Mouse (Mus musculus): ENCODE data around the gene Slmap. TPM values are rescaled to one million over a fixed set of nuclear protein-coding genes. Genes with fewer than 3 reads are reported as not detected.
"Not testable (repeated sequence)": the region's sequence is repeated elsewhere in the genome, so short reads cannot be mapped to it uniquely, and the experiment has no call there.

Gene Slmap
- polyA plus RNA-seq, 1 experiment from 2014 or later = 28.9 TPM

GRCm38 (mm10) chr14:26525955-26526354 is 8.8 kb downstream of the Slmap start:
- Histone ChIP-seq H3K36me3 (ENCODE audit: control insufficient read depth, insufficient read depth, low read length) (0 out of 2 replicates have a peak, but pooled peaks cover 9% of the 10 kb centered on the region), H3K9ac (ENCODE audit: low read depth, low read length) (no peak overlapping the region), H3K4me3 (ENCODE audit: low read depth, low read length) (no peak overlapping the region), H3K27me3 (replicated peaks; ENCODE audit: control insufficient read depth, insufficient read depth, low read length) (no peaks in the 10 kb centered on the region), H3K4me1 (ENCODE audit: control insufficient read depth, insufficient read depth, low read length) (peaks cover 10% of the 10 kb centered on the region), H3K4me2 (ENCODE audit: low read depth, low read length) (no peak overlapping the region), H3K27ac (replicated peaks; ENCODE audit: low read depth, low read length) (no peak overlapping the region), H3K9me3 (ENCODE audit: control insufficient read depth, low read length) (no peaks in the 10 kb centered on the region)
- WGBS = 38% methylated on average over 3 of the region's 3 CpGs
- DNase-seq (ENCODE audit: low spot score) (no peak), ATAC-seq (ENCODE audit: low read depth) (no peak)

DNA sequence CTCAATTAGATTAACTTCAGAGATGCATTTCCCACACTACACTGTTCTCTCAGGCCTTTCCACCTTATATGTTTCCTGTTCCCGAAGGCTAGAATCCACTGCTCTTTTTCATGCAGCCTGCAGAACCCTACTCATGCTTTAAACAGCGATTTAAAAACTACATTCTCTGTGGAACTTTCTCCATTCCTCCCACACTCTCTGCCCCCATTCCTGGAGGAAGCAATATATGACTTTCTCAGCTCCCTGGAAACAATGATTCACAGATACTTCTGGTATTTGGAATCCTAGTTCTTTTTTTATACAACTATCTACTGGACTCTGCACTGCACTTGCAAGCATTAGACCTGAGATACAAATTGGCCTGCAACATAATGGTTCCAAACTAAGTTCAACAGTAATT is 11.6 kb downstream of the Slmap start:
- Histone ChIP-seq H3K36me3 (ENCODE audit: control insufficient read depth, insufficient read depth, low read length) (no peaks in the 10 kb centered on the region), H3K4me3 (ENCODE audit: low read depth, low read length) (no peak overlapping the region), H3K4me2 (ENCODE audit: low read depth, low read length) (no peak overlapping the region), H3K4me1 (ENCODE audit: control insufficient read depth, insufficient read depth, low read length) (no peaks in the 10 kb centered on the region), H3K27me3 (replicated peaks; ENCODE audit: control insufficient read depth, insufficient read depth, low read length) (no peaks in the 10 kb centered on the region), H3K9ac (ENCODE audit: low read depth, low read length) (no peak overlapping the region), H3K27ac (replicated peaks; ENCODE audit: low read depth, low read length) (no peak overlapping the region), H3K9me3 (ENCODE audit: control insufficient read depth, low read length) (no peaks in the 10 kb centered on the region)
- DNase-seq (ENCODE audit: low spot score) (no peak), ATAC-seq (ENCODE audit: low read depth) (no peak)
- WGBS = 70% methylated on average over 2 of the region's 2 CpGs

- WGBS = 91% methylated on average over 4 of the region's 4 CpGs
- Histone ChIP-seq H3K9ac (ENCODE audit: low read depth, low read length) (no peak overlapping the region), H3K4me3 (ENCODE audit: low read depth, low read length) (no peak overlapping the region), H3K36me3 (ENCODE audit: control insufficient read depth, insufficient read depth, low read length) (no peaks in the 10 kb centered on the region), H3K9me3 (ENCODE audit: control insufficient read depth, low read length) (no peaks in the 10 kb centered on the region), H3K27ac (replicated peaks; ENCODE audit: low read depth, low read length) (no peak overlapping the region), H3K27me3 (replicated peaks; ENCODE audit: control insufficient read depth, insufficient read depth, low read length) (no peaks in the 10 kb centered on the region), H3K4me2 (ENCODE audit: low read depth, low read length) (no peak overlapping the region), H3K4me1 (ENCODE audit: control insufficient read depth, insufficient read depth, low read length) (no peaks in the 10 kb centered on the region)
- DNase-seq (ENCODE audit: low spot score) (no peak), ATAC-seq (ENCODE audit: low read depth) (no peak)
These were observed 14.9 kb downstream of the Slmap start for GRCm38 (mm10) chr14:26519831-26520230.

GRCm38 (mm10) chr14:26517843-26518242 is 16.9 kb downstream of the Slmap start:
- 83% methylated on average over 4 of the region's 4 CpGs for WGBS
- no peak overlapping the region for H3K4me2 ChIP-seq (ENCODE audit: low read depth, low read length)
- no peaks in the 10 kb centered on the region for H3K27me3 ChIP-seq (replicated peaks; ENCODE audit: control insufficient read depth, insufficient read depth, low read length)
- H3K36me3 ChIP-seq (ENCODE audit: control insufficient read depth, insufficient read depth, low read length) = no peaks in the 10 kb centered on the region
- no peak overlapping the region for H3K27ac ChIP-seq (replicated peaks; ENCODE audit: low read depth, low read length)
- no peaks in the 10 kb centered on the region for H3K4me1 ChIP-seq (ENCODE audit: control insufficient read depth, insufficient read depth, low read length)
- H3K9ac ChIP-seq (ENCODE audit: low read depth, low read length) = no peak overlapping the region
- DNase-seq (ENCODE audit: low spot score) = no peak
- H3K4me3 ChIP-seq (ENCODE audit: low read depth, low read length) = no peak overlapping the region
- ATAC-seq (ENCODE audit: low read depth) = no peak
- no peaks in the 10 kb centered on the region for H3K9me3 ChIP-seq (ENCODE audit: control insufficient read depth, low read length)

DNA sequence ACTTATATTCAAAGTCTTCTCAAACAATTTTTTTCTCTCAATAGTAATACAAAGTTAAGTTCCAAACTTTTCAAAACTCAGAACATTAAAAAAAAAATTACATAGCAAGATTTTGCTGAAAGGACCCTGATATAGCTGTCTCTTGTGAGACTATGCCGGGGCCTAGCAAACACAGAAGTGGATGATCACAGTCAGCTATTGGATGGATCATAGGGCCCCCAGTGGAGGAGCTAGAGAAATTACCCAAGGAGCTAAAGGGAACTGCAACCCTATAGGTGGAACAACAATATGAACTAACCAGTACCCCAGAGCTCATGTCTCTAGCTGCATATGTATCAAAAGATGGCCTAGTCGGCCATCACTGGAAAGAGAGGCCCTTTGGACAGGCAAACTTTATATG is 18.5 kb downstream of the Slmap start:
- not testable (repeated sequence) for H3K36me3 ChIP-seq (ENCODE audit: control insufficient read depth, insufficient read depth, low read length); H3K4me2 ChIP-seq (ENCODE audit: low read depth, low read length); H3K27ac ChIP-seq (replicated peaks; ENCODE audit: low read depth, low read length); H3K9ac ChIP-seq (ENCODE audit: low read depth, low read length); ATAC-seq (ENCODE audit: low read depth); H3K9me3 ChIP-seq (ENCODE audit: control insufficient read depth, low read length); H3K4me1 ChIP-seq (ENCODE audit: control insufficient read depth, insufficient read depth, low read length); DNase-seq (ENCODE audit: low spot score); H3K4me3 ChIP-seq (ENCODE audit: low read depth, low read length); H3K27me3 ChIP-seq (replicated peaks; ENCODE audit: control insufficient read depth, insufficient read depth, low read length)
- WGBS = 71% methylated on average over 2 of the region's 2 CpGs

DNA sequence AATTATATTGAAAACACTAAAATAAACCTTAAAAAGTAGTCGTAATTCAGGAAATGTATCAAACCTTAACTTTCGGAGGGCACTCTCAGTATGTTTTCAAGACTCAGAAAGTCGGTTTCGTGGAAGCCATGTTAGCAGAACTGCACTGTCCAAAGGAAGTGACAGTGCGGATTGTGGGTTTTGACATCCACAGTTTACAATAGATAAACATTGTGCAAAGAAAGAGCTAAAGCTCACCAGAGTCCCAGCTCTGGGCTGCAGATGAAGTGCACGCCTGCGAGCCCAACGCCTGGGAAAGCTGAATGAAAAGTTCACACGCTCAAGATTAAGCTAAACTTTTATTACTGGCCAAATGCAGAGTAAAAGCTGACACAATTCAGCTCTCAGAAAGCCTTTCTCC is 18.9 kb downstream of the Slmap start:
- H3K4me1 ChIP-seq (ENCODE audit: control insufficient read depth, insufficient read depth, low read length) = no peaks in the 10 kb centered on the region
- ATAC-seq (ENCODE audit: low read depth) (no peak), DNase-seq (ENCODE audit: low spot score) (no peak)
- H3K4me3 ChIP-seq (ENCODE audit: low read depth, low read length) = no peak overlapping the region
- no peak overlapping the region for H3K4me2 ChIP-seq (ENCODE audit: low read depth, low read length)
- H3K9ac ChIP-seq (ENCODE audit: low read depth, low read length) = no peak overlapping the region
- no peaks in the 10 kb centered on the region for H3K27me3 ChIP-seq (replicated peaks; ENCODE audit: control insufficient read depth, insufficient read depth, low read length)
- H3K27ac ChIP-seq (replicated peaks; ENCODE audit: low read depth, low read length) = no peak overlapping the region
- WGBS = 75% methylated on average over 9 of the region's 9 CpGs
- H3K9me3 ChIP-seq (ENCODE audit: control insufficient read depth, low read length) = no peaks in the 10 kb centered on the region
- H3K36me3 ChIP-seq (ENCODE audit: control insufficient read depth, insufficient read depth, low read length) = no peaks in the 10 kb centered on the region

DNA sequence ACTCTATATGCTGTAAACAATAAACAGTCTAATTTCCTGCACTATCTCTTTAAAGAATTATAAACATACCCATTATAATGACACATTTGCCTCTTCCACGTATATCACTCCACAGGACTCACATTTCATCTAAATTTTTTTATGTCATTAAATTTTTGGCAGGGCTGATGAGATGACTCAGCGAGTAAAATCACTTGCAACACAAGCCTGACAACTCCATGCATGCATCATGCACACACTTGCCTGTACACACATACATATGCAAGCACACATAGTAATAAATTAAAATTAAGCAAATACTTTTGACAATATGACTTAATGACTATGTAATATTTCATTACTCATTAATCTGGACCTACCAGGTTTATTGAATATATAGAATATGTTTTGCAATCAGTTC is 24.2 kb downstream of the Slmap start:
- 80% methylated on average over 2 of the region's 2 CpGs for WGBS
- DNase-seq (ENCODE audit: low spot score) = no peak

GRCm38 (mm10) chr14:26508150-26508549 is 26.6 kb downstream of the Slmap start:
- H3K36me3 ChIP-seq (ENCODE audit: control insufficient read depth, insufficient read depth, low read length) = no peaks in the 10 kb centered on the region
- H3K4me3 ChIP-seq (ENCODE audit: low read depth, low read length) = no peak overlapping the region
- no peaks in the 10 kb centered on the region for H3K4me1 ChIP-seq (ENCODE audit: control insufficient read depth, insufficient read depth, low read length)
- no peak overlapping the region for H3K4me2 ChIP-seq (ENCODE audit: low read depth, low read length)
- H3K27ac ChIP-seq (replicated peaks; ENCODE audit: low read depth, low read length) = no peak overlapping the region
- no peaks in the 10 kb centered on the region for H3K27me3 ChIP-seq (replicated peaks; ENCODE audit: control insufficient read depth, insufficient read depth, low read length)
- ATAC-seq (ENCODE audit: low read depth) (no peak), DNase-seq (ENCODE audit: low spot score) (no peak)
- H3K9ac ChIP-seq (ENCODE audit: low read depth, low read length) = no peak overlapping the region
- 76% methylated on average over 6 of the region's 6 CpGs for WGBS
- no peaks in the 10 kb centered on the region for H3K9me3 ChIP-seq (ENCODE audit: control insufficient read depth, low read length)

More for the DNA sequence above, 24.2 kb downstream of the Slmap start:
- H3K9ac ChIP-seq (ENCODE audit: low read depth, low read length) = no peak overlapping the region
- no peak overlapping the region for H3K4me2 ChIP-seq (ENCODE audit: low read depth, low read length)
- no peaks in the 10 kb centered on the region for H3K9me3 ChIP-seq (ENCODE audit: control insufficient read depth, low read length)
- no peak for ATAC-seq (ENCODE audit: low read depth)
- no peaks in the 10 kb centered on the region for H3K4me1 ChIP-seq (ENCODE audit: control insufficient read depth, insufficient read depth, low read length)
- H3K4me3 ChIP-seq (ENCODE audit: low read depth, low read length) = no peak overlapping the region
- no peaks in the 10 kb centered on the region for H3K36me3 ChIP-seq (ENCODE audit: control insufficient read depth, insufficient read depth, low read length)
- H3K27me3 ChIP-seq (replicated peaks; ENCODE audit: control insufficient read depth, insufficient read depth, low read length) = no peaks in the 10 kb centered on the region
- no peak overlapping the region for H3K27ac ChIP-seq (replicated peaks; ENCODE audit: low read depth, low read length)

GRCm38 (mm10) chr14:26507361-26507760 is 27.4 kb downstream of the Slmap start:
- DNase-seq (ENCODE audit: low spot score) (no peak), ATAC-seq (ENCODE audit: low read depth) (no peak)
- H3K27me3 ChIP-seq (replicated peaks; ENCODE audit: control insufficient read depth, insufficient read depth, low read length) = no peaks in the 10 kb centered on the region
- no peak overlapping the region for H3K27ac ChIP-seq (replicated peaks; ENCODE audit: low read depth, low read length)
- H3K9me3 ChIP-seq (ENCODE audit: control insufficient read depth, low read length) = no peaks in the 10 kb centered on the region
- no peak overlapping the region for H3K9ac ChIP-seq (ENCODE audit: low read depth, low read length)
- WGBS = 73% methylated on average over 4 of the region's 4 CpGs
- no peaks in the 10 kb centered on the region for H3K4me1 ChIP-seq (ENCODE audit: control insufficient read depth, insufficient read depth, low read length)
- no peak overlapping the region for H3K4me2 ChIP-seq (ENCODE audit: low read depth, low read length)
- no peaks in the 10 kb centered on the region for H3K36me3 ChIP-seq (ENCODE audit: control insufficient read depth, insufficient read depth, low read length)
- no peak overlapping the region for H3K4me3 ChIP-seq (ENCODE audit: low read depth, low read length)
